Mouse (Mus musculus): ENCODE measurements around the gene Coq8b. TPM values are rescaled to one million over a fixed set of nuclear protein-coding genes. Genes with fewer than 3 reads are reported as not detected.
A peak's percentile ranks its signal among the peaks of the same experiment; 100 is the strongest.

The Coq8b gene
- polyA plus RNA-seq, 1 experiment from 2014 or later = 23.8 TPM

GRCm38 (mm10) chr7:27257852-27258204 lies 25.0 kb downstream of the Coq8b start:
- H3K4me1 ChIP-seq (replicated peaks) = peaks cover 48% of the 10 kb centered on the region

GRCm38 (mm10) chr7:27258205-27258899 lies 25.5 kb downstream of the Coq8b start, which contains the start of gene Numbl:
Gene Numbl (plus strand): TSS chr7:27258433.
- under 1% methylated on average over 47 of the region's 47 CpGs for WGBS
- peak; percentile 77 for ATAC-seq (ENCODE audit: low FRiP score)
- Histone ChIP-seq H3K4me3 (peak within 1 kb of the TSS; percentile 62), H3K9ac (peak within 1 kb of the TSS; percentile 91), H3K27me3 (no peaks in the 10 kb centered on the region), H3K4me1 (replicated peaks) (peaks cover 48% of the 10 kb centered on the region), H3K36me3 (peaks cover 30% of the 10 kb centered on the region), H3K4me2 (peak within 1 kb of the TSS; percentile 76), H3K27ac (peak within 1 kb of the TSS; percentile 96), H3K9me3 (no peaks in the 10 kb centered on the region)

More at GRCm38 (mm10) chr7:27257852-27258204, 25.0 kb downstream of the Coq8b start:
- H3K9me3 ChIP-seq = no peaks in the 10 kb centered on the region
- 0% methylated on average over 5 of the region's 6 CpGs for WGBS
- H3K4me3 ChIP-seq = peak overlapping the region; percentile 62
- peaks cover 30% of the 10 kb centered on the region for H3K36me3 ChIP-seq
- H3K27ac ChIP-seq = peak overlapping the region; percentile 96
- H3K4me2 ChIP-seq = peak overlapping the region; percentile 76
- no peaks in the 10 kb centered on the region for H3K27me3 ChIP-seq
- peak overlapping the region; percentile 51; the same call in 1 of the 2 replicates for H3K9ac ChIP-seq
- peak; percentile 8; the same call in 1 of the 2 replicates for ATAC-seq (ENCODE audit: low FRiP score)

DNA sequence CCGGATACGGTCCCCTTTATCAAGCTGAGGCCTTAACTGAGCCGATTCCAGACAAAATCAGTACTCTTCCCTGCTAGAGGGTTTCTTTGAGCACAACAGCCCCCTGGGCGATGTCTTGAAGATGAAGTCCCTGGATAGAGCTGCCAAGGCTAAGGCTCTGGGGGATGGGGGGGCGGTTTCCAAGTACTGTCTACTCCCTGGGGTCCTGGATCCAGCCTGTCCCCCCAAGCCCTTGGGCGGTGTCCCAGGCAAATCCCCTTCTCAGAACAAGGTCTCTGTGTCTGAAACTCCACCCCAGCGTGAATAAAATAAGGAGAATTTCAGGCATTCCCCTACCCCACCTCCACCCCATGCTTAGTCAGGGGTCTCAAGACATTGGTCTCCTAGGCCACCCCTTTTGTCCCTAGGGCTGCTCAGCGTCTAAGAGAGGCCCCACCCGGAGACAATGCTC lies 26.5 kb downstream of the Coq8b start:
- H3K4me1 ChIP-seq (replicated peaks) = peaks cover 48% of the 10 kb centered on the region
- H3K4me2 ChIP-seq = peak overlapping the region; percentile 76
- H3K9me3 ChIP-seq = no peaks in the 10 kb centered on the region
- 1% methylated on average over 9 of the region's 9 CpGs for WGBS
- peak overlapping the region; percentile 96 for H3K27ac ChIP-seq
- ATAC-seq (ENCODE audit: low FRiP score) = 0 out of 2 replicates have a peak, but pooled peaks have one; percentile 2
- H3K9ac ChIP-seq = peak overlapping the region; percentile 91
- peak overlapping the region; percentile 62 for H3K4me3 ChIP-seq
- H3K27me3 ChIP-seq = no peaks in the 10 kb centered on the region
- peaks cover 32% of the 10 kb centered on the region for H3K36me3 ChIP-seq

- H3K9ac ChIP-seq = peak overlapping the region; percentile 91
- peak overlapping the region; percentile 96 for H3K27ac ChIP-seq
- peaks cover 48% of the 10 kb centered on the region for H3K4me1 ChIP-seq (replicated peaks)
- H3K36me3 ChIP-seq = peaks cover 32% of the 10 kb centered on the region
- WGBS = 15% methylated on average over 5 of the region's 5 CpGs
- H3K27me3 ChIP-seq = no peaks in the 10 kb centered on the region
- H3K4me3 ChIP-seq = peak overlapping the region; percentile 62
- H3K9me3 ChIP-seq = no peaks in the 10 kb centered on the region
- ATAC-seq (ENCODE audit: low FRiP score) = no peak; the same call in 1 of the 2 replicates
- H3K4me2 ChIP-seq = peak overlapping the region; percentile 76
Measured at GRCm38 (mm10) chr7:27259771-27260170, 26.9 kb downstream of the Coq8b start.

- peaks cover 41% of the 10 kb centered on the region for H3K36me3 ChIP-seq
- 33% methylated on average over 7 of the region's 7 CpGs for WGBS
- H3K27ac ChIP-seq = peak overlapping the region; percentile 30; the same call in 1 of the 2 replicates
- no peaks in the 10 kb centered on the region for H3K9me3 ChIP-seq
- H3K4me2 ChIP-seq = peak overlapping the region; percentile 76
- H3K27me3 ChIP-seq = no peaks in the 10 kb centered on the region
- H3K4me3 ChIP-seq = peak overlapping the region; percentile 62
- ATAC-seq (ENCODE audit: low FRiP score) = no peak
- H3K4me1 ChIP-seq (replicated peaks) = peaks cover 48% of the 10 kb centered on the region
- H3K9ac ChIP-seq = peak overlapping the region; percentile 91
Measured at GRCm38 (mm10) chr7:27260856-27261255, 28.0 kb downstream of the Coq8b start.

- no peak for ATAC-seq (ENCODE audit: low FRiP score)
- no peak overlapping the region for H3K27ac ChIP-seq
- peak overlapping the region; percentile 76; the same call in 1 of the 2 replicates for H3K4me2 ChIP-seq
- peaks cover 41% of the 10 kb centered on the region for H3K4me1 ChIP-seq (replicated peaks)
- no peak overlapping the region for H3K4me3 ChIP-seq
- H3K9ac ChIP-seq = no peak overlapping the region
- no peaks in the 10 kb centered on the region for H3K9me3 ChIP-seq
- 80% methylated on average over 6 of the region's 6 CpGs for WGBS
- H3K27me3 ChIP-seq = no peaks in the 10 kb centered on the region
- H3K36me3 ChIP-seq = peaks cover 52% of the 10 kb centered on the region
Measured at GRCm38 (mm10) chr7:27261888-27262287, 29.1 kb downstream of the Coq8b start.

DNA sequence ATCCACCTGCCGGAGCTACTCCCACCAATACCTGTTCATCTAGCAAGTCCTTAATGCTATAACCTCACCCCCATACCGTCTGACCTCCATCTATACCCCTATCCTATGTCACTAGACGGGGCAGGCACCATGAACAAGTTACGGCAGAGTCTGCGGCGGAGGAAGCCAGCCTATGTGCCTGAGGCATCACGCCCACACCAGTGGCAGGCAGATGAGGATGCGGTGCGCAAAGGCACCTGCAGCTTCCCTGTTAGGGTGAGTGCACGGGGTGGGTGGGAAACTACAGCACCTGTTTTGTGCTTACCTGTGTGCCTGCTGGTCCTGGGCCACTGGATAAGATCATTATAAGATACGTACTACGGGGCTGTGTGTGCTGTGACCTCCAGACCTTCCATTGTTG lies 31.9 kb downstream of the Coq8b start:
- peaks cover 25% of the 10 kb centered on the region for H3K4me1 ChIP-seq (replicated peaks)
- no peak overlapping the region for H3K4me3 ChIP-seq
- H3K27ac ChIP-seq = no peak overlapping the region
- no peak overlapping the region for H3K4me2 ChIP-seq
- ATAC-seq (ENCODE audit: low FRiP score) = no peak
- no peaks in the 10 kb centered on the region for H3K9me3 ChIP-seq
- no peaks in the 10 kb centered on the region for H3K27me3 ChIP-seq
- no peak overlapping the region for H3K9ac ChIP-seq
- peaks cover 80% of the 10 kb centered on the region for H3K36me3 ChIP-seq
- WGBS = 94% methylated on average over 12 of the region's 12 CpGs

GRCm38 (mm10) chr7:27266515-27267128 lies 33.8 kb downstream of the Coq8b start:
- Histone ChIP-seq H3K4me2 (no peak overlapping the region), H3K36me3 (peaks cover 99% of the 10 kb centered on the region), H3K27me3 (no peaks in the 10 kb centered on the region), H3K9ac (no peak overlapping the region), H3K4me3 (no peak overlapping the region), H3K27ac (no peak overlapping the region), H3K9me3 (no peaks in the 10 kb centered on the region), H3K4me1 (replicated peaks) (peaks cover 7% of the 10 kb centered on the region)
- 75% methylated on average over 20 of the region's 20 CpGs for WGBS
- no peak for ATAC-seq (ENCODE audit: low FRiP score)

DNA sequence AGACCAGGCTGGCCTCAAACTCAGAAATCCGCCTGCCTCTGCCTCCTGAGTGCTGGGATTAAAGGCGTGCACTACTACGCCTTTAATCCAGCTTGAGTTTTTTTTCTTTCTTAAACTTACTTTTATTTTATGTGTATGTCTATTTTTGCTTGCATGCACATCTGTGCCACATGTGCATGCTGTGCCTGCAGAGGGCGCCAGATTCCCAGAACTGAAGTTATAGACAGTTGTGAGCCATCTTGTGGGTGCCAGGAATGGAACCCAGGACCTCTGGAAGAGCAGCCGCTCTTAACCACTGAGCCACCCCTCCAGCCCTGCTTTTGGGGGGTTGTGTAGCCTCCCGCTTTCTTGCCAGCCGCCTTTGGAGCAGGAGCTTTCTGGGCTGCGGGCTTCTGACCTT lies 38.6 kb downstream of the Coq8b start:
- Histone ChIP-seq H3K36me3 (peaks cover 90% of the 10 kb centered on the region), H3K9ac (no peak overlapping the region), H3K4me3 (no peak overlapping the region), H3K27ac (no peak overlapping the region), H3K9me3 (no peaks in the 10 kb centered on the region), H3K4me1 (replicated peaks) (no peaks in the 10 kb centered on the region), H3K27me3 (no peaks in the 10 kb centered on the region), H3K4me2 (no peak overlapping the region)
- ATAC-seq (ENCODE audit: low FRiP score) = no peak
- WGBS = 92% methylated on average over 8 of the region's 8 CpGs

DNA sequence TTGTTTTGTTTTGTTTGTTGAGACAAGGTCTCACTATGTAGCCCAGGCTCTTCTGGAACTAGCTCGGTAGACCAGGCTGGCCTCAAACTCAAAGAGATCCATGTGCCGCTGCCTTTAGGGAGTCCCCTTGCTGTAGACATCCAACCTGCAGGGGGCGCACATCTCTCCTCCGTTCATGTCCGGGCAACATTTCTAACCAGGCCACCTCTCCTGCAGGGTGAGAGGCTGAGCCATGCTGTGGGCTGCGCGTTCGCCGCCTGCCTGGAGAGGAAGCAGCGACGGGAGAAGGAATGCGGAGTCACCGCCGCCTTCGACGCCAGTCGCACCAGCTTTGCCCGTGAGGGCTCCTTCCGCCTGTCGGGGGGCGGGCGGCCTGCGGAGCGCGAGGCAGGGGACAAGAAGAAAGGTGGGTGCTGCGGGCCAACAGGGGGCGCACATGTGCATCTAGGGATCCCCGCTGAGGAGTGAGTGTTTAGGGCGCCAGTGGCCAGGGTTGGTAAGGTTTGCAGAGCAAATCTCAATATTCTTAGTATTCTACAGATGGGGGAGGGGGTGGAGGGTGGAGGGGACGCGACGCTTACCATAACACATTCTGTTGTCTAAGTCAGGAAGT lies 41.0 kb downstream of the Coq8b start:
- H3K4me2 ChIP-seq = no peak overlapping the region
- peaks cover 90% of the 10 kb centered on the region for H3K36me3 ChIP-seq
- H3K4me3 ChIP-seq = no peak overlapping the region
- H3K27ac ChIP-seq = no peak overlapping the region
- 59% methylated on average over 32 of the region's 32 CpGs for WGBS
- ATAC-seq (ENCODE audit: low FRiP score) = no peak
- H3K9ac ChIP-seq = no peak overlapping the region
- no peaks in the 10 kb centered on the region for H3K27me3 ChIP-seq
- no peaks in the 10 kb centered on the region for H3K4me1 ChIP-seq (replicated peaks)
- H3K9me3 ChIP-seq = no peaks in the 10 kb centered on the region

DNA sequence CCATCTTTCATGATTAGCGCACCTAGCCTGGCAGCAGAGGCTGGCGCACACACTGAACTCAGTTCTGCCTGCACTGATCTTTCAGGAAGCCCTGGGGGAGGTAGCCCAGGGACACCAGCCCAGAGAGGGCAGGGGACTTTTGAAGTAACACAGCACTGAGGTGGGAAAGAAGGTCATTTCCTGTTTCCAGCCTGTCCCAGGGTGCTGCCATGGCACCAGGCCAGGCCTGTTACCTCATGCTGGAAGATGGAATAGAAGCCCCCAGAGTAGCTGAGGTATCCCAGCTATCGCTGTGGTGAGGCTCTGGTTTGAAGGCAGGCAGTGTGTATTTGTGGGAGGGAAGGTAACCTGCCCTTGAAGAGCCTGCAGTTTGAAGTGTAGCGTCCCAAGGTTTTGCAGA lies 42.1 kb downstream of the Coq8b start:
- H3K27ac ChIP-seq = no peak overlapping the region
- peaks cover 90% of the 10 kb centered on the region for H3K36me3 ChIP-seq
- H3K27me3 ChIP-seq = no peaks in the 10 kb centered on the region
- no peaks in the 10 kb centered on the region for H3K9me3 ChIP-seq
- WGBS = 92% methylated on average over 4 of the region's 4 CpGs
- no peak overlapping the region for H3K4me3 ChIP-seq
- no peak overlapping the region for H3K9ac ChIP-seq
- H3K4me2 ChIP-seq = no peak overlapping the region
- ATAC-seq (ENCODE audit: low FRiP score) = no peak
- H3K4me1 ChIP-seq (replicated peaks) = no peaks in the 10 kb centered on the region

DNA sequence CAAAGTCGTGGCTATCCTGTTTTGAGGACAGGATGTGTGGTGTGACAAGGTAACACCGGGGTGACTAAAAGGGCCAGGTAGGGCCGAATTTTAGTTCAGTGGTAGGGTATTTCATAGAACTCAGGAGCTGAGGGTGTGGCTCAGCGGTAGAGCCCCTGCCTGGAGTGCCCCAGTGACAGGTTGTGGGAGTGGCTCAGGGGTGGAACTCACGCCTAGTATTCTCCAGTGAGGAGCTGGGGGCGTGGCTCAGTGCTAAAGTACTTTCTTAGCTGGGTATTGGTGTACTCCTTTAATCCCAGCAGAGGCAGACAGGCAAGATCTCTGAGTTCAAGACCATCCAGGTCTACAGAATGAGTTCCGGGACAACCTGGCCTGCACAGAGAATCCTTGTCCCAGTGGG lies 43.2 kb downstream of the Coq8b start:
- H3K4me2 ChIP-seq = no peak overlapping the region
- H3K4me3 ChIP-seq = no peak overlapping the region
- peaks cover 90% of the 10 kb centered on the region for H3K36me3 ChIP-seq
- ATAC-seq (ENCODE audit: low FRiP score) = no peak
- H3K27me3 ChIP-seq = no peaks in the 10 kb centered on the region
- no peaks in the 10 kb centered on the region for H3K4me1 ChIP-seq (replicated peaks)
- 65% methylated on average over 7 of the region's 7 CpGs for WGBS
- H3K27ac ChIP-seq = no peak overlapping the region
- H3K9ac ChIP-seq = no peak overlapping the region
- no peaks in the 10 kb centered on the region for H3K9me3 ChIP-seq
